Mouse (Mus musculus) stomach, adult 2 months (tissue): Measurements from ENCODE around the gene Dip2b. TPM values are rescaled to one million over a fixed set of nuclear protein-coding genes. Genes with fewer than 3 reads are reported as not detected.

Source experiments
- polyA plus RNA-seq: library from polyadenylated mRNA; depleted of rRNA; stranded (reverse); fragments of >200 nt; gene quantifications from 2 replicates; pipeline ENCODE4 v1.2.3, GENCODE M21; 2012; rRNA removed

The Dip2b gene
- polyA plus RNA-seq, result 2.7 and 3.9 TPM in 2 replicates

GRCm38 (mm10) chr15:100038470-100038971 lies at the start of gene Dip2b:
Gene Dip2b (plus strand): TSS chr15:100038664.

DNA sequence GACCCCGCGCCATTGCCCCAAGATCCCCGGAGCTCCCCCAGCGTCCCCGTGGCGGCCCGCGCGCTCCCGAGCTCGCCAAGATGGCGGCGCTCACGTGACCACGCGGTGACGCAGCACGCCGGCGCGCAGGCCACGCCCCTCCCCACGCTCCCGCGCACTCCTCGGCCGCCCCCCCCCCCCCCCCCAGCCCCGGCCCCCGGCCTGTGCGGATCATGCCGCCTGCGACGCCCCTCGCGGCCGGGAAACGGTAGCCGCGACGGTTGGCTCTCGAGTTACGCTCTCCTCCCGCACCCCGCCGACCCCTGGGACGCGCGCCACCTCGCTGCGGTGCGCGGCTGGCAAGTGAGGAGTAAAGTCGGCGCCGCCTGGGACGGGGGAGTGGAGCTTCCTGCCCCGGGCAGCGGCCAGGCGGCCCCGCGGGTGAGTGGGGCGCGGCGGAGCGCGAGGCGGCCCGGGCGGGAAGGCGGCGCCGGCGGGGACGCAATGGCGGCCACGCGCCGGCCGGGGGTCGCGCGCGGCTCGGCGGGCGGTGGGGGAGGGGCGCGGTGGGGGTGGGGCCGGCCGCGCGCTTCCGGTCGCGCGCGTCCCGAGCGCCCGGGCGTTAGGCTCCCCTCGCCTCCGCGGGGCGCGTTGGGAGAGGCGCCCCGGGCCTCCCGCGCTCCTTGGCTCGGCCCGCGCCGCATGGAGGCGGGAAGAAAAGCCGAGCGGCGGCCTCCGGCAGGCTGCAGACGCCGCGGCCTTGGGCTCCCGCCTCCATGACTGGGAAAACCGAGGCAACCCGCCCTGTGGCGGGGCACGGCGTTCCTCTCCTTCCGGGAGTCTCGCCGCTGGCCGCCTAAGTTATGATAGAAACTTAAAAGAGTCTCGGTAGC lies 189.4 kb downstream of the Dip2b start, which contains the start of gene Atf1:
Atf1 (plus strand) TSS at position 157 of the 872 bp plus-strand sequence.

Other genes starting within 250 kb of the Dip2b start
- 11.8 and 19.9 TPM in 2 replicates for gene Lima1, start 163.2 kb upstream of the Dip2b start, polyA plus RNA-seq
- gene Fam186a, start 71.6 kb upstream of the Dip2b start, polyA plus RNA-seq, result under 0.01 TPM in 1 of 2 replicates, not detected in the other
- gene Larp4, start 68.6 kb upstream of the Dip2b start, polyA plus RNA-seq, result 8.4 and 16.7 TPM in 2 replicates
- 21.4 and 24.5 TPM in 2 replicates for gene Atf1, start 189.2 kb downstream of the Dip2b start, polyA plus RNA-seq
- not detected in 2 replicates for gene Tmprss12, start 242.2 kb downstream of the Dip2b start, polyA plus RNA-seq